Mouse (Mus musculus): ENCODE data around the gene Rapgef4.

DNA sequence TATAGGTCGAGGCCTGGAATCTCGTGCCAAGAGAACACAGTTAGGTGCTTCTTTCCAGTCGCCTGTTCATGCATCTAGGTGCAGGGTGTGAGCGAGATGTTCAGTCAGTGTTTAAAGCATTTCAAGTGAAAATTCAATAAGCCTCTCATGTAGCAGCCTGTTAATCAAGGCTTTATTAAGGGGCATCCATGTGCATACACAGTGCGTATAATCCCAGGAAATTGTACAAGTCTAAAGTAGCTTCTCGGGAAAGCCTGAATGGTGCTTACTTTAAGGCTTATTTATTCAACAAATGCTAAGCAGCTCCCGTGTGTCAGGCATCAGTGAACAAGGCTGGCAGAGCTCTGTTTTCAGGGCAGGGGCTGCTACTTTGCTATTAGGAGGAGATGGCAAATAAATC lies 69.4 kb downstream of the Rapgef4 start:
- TF ChIP-seq POLR2A (IDR thresholded peaks at IDR 0.05; ENCODE audit: borderline replicate concordance, extremely low read depth, insufficient read depth, insufficient read length, poor library complexity, severe bottlenecking) (no peak), CTCF (IDR thresholded peaks at IDR 0.05; ENCODE audit: borderline replicate concordance, extremely low read depth, insufficient read depth, insufficient read length) (no peak)

Measured in brain, embryonic 14.5 days (tissue).